Mouse (Mus musculus) liver, embryonic 14.5 days (tissue): ENCODE measurements around the gene Polr1d.

ENCODE experiments used
- CTCF ChIP-seq: IDR thresholded peaks from 2 replicates; pipeline ENCODE4 v1.5.1; 2016; ENCODE audit warnings: antibody characterized with exemption, low read depth, control low read depth
- EP300 ChIP-seq: IDR thresholded peaks from 2 replicates; pipeline ENCODE4 v1.6.1; 2016; ENCODE audit warnings: antibody characterized with exemption, low read depth

DNA sequence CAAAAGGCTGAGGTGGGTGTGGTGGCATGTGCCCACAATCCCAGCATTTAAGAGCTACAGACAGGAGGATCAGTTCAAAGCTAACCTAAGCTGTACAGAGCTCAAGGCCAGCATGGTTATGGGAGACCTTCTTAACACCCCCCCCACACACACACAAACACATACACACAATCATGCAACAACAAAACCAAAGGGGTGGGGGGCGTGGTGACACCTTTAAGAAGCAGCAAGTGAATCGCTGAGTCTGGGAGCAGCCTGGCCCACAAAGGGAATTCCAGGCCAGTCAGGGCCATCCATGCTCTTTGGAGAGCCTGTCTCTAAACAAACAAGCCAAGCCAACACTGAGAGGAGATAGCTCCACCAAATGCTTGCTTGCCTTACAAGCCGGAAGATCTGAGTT is 39.2 kb upstream of the Polr1d start:
- no peak for TF ChIP-seq CTCF
- no peak for TF ChIP-seq EP300
